Mouse (Mus musculus): ENCODE measurements around the gene Egln3.

The Egln3 gene

GRCm38 (mm10) chr12:54162637-54163131, 41.0 kb downstream of the Egln3 start:
- in situ Hi-C loops (cut with MboI), result no loop called here

DNA sequence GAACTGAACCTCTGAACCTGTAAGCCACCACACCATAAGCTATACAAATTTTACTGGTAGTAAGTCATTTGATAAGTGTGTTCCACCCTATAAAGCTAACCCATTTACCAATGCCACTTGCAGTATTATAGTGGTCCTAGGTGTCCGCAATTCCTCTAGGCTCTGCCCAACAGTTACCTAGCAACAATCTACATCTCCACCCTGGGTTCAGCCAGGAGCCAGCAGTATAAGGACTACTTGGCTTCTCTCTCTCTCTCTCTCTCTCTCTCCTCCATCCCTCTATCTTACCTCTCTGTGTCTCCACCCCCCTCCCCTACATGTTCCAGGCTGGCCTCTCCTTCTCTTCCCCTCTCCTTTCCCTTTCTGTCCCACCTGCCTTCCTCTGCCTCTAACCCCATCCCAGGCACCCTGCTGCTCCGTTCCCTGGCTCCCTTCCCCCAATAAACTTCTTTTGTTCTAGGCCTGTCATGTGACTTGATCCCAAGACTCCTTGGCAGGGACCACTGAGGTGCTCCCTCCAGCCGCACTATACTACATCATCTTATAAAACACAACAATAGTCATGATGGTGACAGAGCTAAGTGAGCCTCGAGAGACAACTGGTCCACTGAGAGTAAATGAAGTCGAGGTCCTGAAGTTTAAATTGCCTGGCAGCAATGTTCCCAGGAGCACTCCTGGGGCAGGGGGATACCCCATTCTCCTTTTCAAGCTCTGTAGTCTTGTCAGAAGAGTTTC, 42.0 kb downstream of the Egln3 start:
- in situ Hi-C loops (cut with MboI), result no loop called here

- in situ Hi-C loops (cut with MboI), result no loop called here
Observed at GRCm38 (mm10) chr12:54160279-54160678, 43.4 kb downstream of the Egln3 start.

DNA sequence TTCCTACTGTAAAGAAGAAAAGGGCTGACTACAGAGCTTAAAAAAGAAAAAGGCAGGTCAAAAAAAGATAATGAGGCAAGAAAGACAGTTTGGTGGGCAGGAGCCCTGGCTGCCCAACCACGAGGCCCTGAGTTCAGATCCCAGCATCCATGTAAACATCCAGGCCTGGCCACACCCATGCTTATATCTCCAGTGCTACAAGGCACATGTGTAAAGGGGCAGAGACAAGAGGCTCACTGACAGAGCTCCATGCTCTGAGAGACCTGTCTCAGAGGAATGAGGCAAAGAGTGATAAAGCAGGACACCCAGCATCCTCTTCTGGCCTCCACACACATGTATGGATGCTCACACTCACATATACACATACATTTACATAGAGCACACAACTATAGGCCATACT, 48.9 kb downstream of the Egln3 start:
- in situ Hi-C loops (cut with MboI), result no loop called here

DNA sequence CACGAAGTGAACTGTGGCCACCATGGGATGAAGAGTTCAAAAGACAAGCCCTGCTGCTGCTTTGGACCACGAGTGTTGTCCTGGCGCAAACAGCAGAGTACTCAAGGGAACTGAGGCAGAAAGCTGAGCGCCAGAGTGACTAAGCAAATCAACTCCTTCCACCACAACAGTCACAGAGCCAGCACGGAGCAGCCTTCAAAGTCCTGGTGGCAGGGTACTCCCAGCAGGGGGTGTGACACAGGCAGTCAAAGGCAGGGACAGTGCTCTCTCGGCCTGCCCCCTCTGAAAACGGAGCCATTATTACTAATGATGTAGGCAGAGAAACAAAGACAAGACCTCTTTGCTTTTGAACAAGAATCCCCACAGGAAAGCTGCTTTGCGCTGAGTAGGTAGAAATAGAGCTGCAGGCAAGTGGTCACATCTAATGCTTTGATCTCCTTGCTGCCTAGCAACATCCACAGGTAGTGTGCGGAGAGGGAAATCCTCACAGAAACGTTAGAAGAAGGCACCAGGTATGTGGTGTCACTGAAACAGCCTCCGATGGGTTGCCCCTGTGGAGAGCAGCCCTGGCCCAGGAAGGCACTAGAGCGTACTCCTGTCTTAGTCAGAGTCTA, 56.6 kb downstream of the Egln3 start:
- in situ Hi-C loops (cut with MboI), result no loop called here

Measured in mature B cell (primary cell).